In genomic region chr6:24172736-24173135, GRCm38 (mm10) we compare ENCODE assay signal across 19 mouse cellular contexts. TPM values are rescaled to one million over a fixed set of nuclear protein-coding genes. Genes with fewer than 3 reads are reported as not detected.
A peak's percentile ranks its signal among the peaks of the same experiment; 100 is the strongest.
DNase-seq lines count a peak whose midpoint lies in the region; ATAC-seq lines count a peak whose summit lies in the region.
"Had no signal": no experiment of that assay in that cellular context is flagged by ENCODE, and none has a peak within 500 bp of the region (broad histone marks: within the 10 kb centered on the region; RNA-seq: fewer than 3 reads in every experiment).

No protein-coding gene starts in this region.

- peak; percentile 5 for DNase-seq in embryo, embryonic 10.5 days (ENCODE audit: low spot score)
- DNase-seq in embryo, embryonic 11 days = no peak
- DNase-seq in Muller cell, postnatal 12 days (ENCODE audit: inconsistent ontology term) = peak; percentile 64
- peak; percentile 44 for DNase-seq in cerebellum, adult 9-11 months
- no peak for DNase-seq in spleen, postnatal 36 days (ENCODE audit: low spot score in 2 of 2)
- no peak for DNase-seq in frontal cortex, adult 2 months (ENCODE audit: extremely low spot score in 1 of 2, low spot score in 1 of 2)
- DNase-seq: B cell, adult 2 months; layer of hippocampus, postnatal 36 days; lung, adult 2 months; right cerebral cortex, adult 18-20 months had no signal

- peak; percentile 78; the same call in 1 of the 2 replicates for ATAC-seq in kidney, embryonic 14.5 days (ENCODE audit: low FRiP score, low TSS enrichment)
- no peak for ATAC-seq in activated CD4-positive, CD25-positive, alpha-beta regulatory T cell, adult 4 months
- ATAC-seq: forebrain, embryonic 15.5 days had no signal

- no peaks in the 10 kb centered on the region for H3K9me3 ChIP-seq in kidney, embryonic 14.5 days (ENCODE audit: control insufficient read depth, low read length)
- H3K9me3 ChIP-seq: forebrain, embryonic 15.5 days; heart, embryonic 12.5 days; hindbrain, embryonic 13.5 days; limb, embryonic 13.5 days; neural tube, embryonic 15.5 days had no signal

- no peak overlapping the region for H3K9ac ChIP-seq in kidney, embryonic 14.5 days (ENCODE audit: low read depth, low read length)
- H3K9ac ChIP-seq: forebrain, embryonic 15.5 days; heart, embryonic 12.5 days; hindbrain, embryonic 13.5 days; limb, embryonic 13.5 days; neural tube, embryonic 15.5 days had no signal

- H3K4me1 ChIP-seq in kidney, embryonic 14.5 days (ENCODE audit: control insufficient read depth, insufficient read depth, low read length) = no peaks in the 10 kb centered on the region
- H3K4me1 ChIP-seq: forebrain, embryonic 15.5 days; heart, embryonic 12.5 days; hindbrain, embryonic 13.5 days; limb, embryonic 13.5 days; neural tube, embryonic 15.5 days had no signal

- WGBS in kidney, embryonic 14.5 days = 59% methylated on average over 2 of the region's 2 CpGs

- H3K36me3 ChIP-seq in kidney, embryonic 14.5 days (ENCODE audit: control insufficient read depth, insufficient read depth, low read length) = no peaks in the 10 kb centered on the region
- H3K36me3 ChIP-seq: forebrain, embryonic 15.5 days; heart, embryonic 12.5 days; hindbrain, embryonic 13.5 days; limb, embryonic 13.5 days; neural tube, embryonic 15.5 days had no signal

- H3K4me2 ChIP-seq in kidney, embryonic 14.5 days (replicated peaks; ENCODE audit: low read depth, low read length) = no peak overlapping the region
- H3K4me2 ChIP-seq: forebrain, embryonic 15.5 days; heart, embryonic 12.5 days; hindbrain, embryonic 13.5 days; limb, embryonic 13.5 days; neural tube, embryonic 15.5 days had no signal

- H3K27me3 ChIP-seq in kidney, embryonic 14.5 days (ENCODE audit: control insufficient read depth, insufficient read depth, low read length) = no peaks in the 10 kb centered on the region
- H3K27me3 ChIP-seq: forebrain, embryonic 15.5 days; heart, embryonic 12.5 days; hindbrain, embryonic 13.5 days; limb, embryonic 13.5 days; neural tube, embryonic 15.5 days had no signal

- H3K27ac ChIP-seq in kidney, embryonic 14.5 days (ENCODE audit: low read depth, low read length) = no peak overlapping the region
- H3K27ac ChIP-seq: forebrain, embryonic 15.5 days; hindbrain, embryonic 13.5 days; limb, embryonic 13.5 days; neural tube, embryonic 15.5 days had no signal

- no peak overlapping the region for H3K4me3 ChIP-seq in kidney, embryonic 14.5 days (ENCODE audit: low read length)
- H3K4me3 ChIP-seq: forebrain, embryonic 15.5 days; heart, embryonic 12.5 days; hindbrain, embryonic 13.5 days; limb, embryonic 13.5 days; neural tube, embryonic 15.5 days had no signal

RNA-seq across cellular contexts. Expression of gene Slc13a1, which starts 4.8 kb away (rescaled TPM):
- polyA plus RNA-seq in kidney, embryonic 14.5 days (2014; fragmentation: Nextera tagmentation; extraction: Ambion mirVana) = 1.3 and 2.0 TPM in 2 replicates
- polyA plus RNA-seq in activated CD4-positive, CD25-positive, alpha-beta regulatory T cell, adult 4 months (2017; shearing (Covaris generic)) = not detected
- polyA plus RNA-seq in frontal cortex, adult 2 months (2012; rRNA removed) = 0.14 and 0.17 TPM in 2 replicates
- polyA plus RNA-seq: cortical plate, adult 2 months; heart, embryonic 12.5 days; limb, embryonic 13.5 days; lung, adult 2 months; testis, adult 2 months had no signal

Comparison
In these comparisons a context has a peak if more than half of its experiments do, and no peak if none do; other contexts are left out.
1. DNase-seq: peak in embryo, embryonic 10.5 days (single experiment), Muller cell, postnatal 12 days (single experiment) and cerebellum, adult 9-11 months (single experiment); none in embryo, embryonic 11 days (single experiment), spleen, postnatal 36 days (0 of 2) and frontal cortex, adult 2 months (0 of 2).